Mouse (Mus musculus) cerebellum, adult 2 months (tissue): ENCODE results near the gene Zbtb8a.

ENCODE experiments used
- CTCF ChIP-seq: fragments of 200-500 bp; IDR thresholded peaks from 2 replicates; pipeline ENCODE4 v1.5.1; 2011; ENCODE audit warnings: low read depth, mild to moderate bottlenecking, control low read depth, low read length, moderate library complexity, borderline replicate concordance; ENCODE audit not compliant: insufficient read depth
- POLR2A ChIP-seq: fragments of 200-500 bp; IDR thresholded peaks from 2 replicates; pipeline ENCODE4 v1.6.1; 2011; ENCODE audit warnings: low read length, control low read depth, borderline replicate concordance; ENCODE audit not compliant: insufficient read depth

DNA sequence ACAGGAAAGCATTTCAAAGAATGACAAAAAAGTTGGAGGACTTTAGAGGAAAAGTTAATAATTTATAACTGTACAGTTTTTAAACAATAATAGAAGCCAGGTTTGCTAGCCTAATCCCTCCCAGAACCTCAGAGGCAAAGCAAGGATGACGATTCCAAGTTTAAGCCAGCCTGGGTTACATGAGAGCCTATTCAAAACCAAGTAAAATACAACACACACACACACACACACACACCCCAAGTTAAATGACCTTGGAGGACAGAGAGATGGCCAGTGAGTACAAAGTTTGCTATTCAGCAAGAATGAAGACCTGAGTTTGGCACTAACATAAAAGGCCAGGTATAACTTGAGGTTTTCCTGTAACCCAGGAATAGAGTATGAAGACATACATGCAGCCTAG, 51.7 kb downstream of the Zbtb8a start:
- TF ChIP-seq POLR2A (no peak), CTCF (no peak)
